Mouse (Mus musculus) olfactory bulb, adult 2 months (tissue): ENCODE data around the gene Get4.

Experiments
- CTCF ChIP-seq: fragments of 200-500 bp; IDR thresholded peaks from 2 replicates; pipeline ENCODE4 v1.5.1; 2012; ENCODE audit warnings: low read depth, mild to moderate bottlenecking, low read length, moderate library complexity; ENCODE audit not compliant: insufficient read depth
- POLR2A ChIP-seq: fragments of 200-500 bp; IDR thresholded peaks from 2 replicates; pipeline ENCODE4 v1.6.1; 2012; ENCODE audit warnings: mild to moderate bottlenecking, low read depth, low read length, moderate library complexity; ENCODE audit not compliant: insufficient read depth

DNA sequence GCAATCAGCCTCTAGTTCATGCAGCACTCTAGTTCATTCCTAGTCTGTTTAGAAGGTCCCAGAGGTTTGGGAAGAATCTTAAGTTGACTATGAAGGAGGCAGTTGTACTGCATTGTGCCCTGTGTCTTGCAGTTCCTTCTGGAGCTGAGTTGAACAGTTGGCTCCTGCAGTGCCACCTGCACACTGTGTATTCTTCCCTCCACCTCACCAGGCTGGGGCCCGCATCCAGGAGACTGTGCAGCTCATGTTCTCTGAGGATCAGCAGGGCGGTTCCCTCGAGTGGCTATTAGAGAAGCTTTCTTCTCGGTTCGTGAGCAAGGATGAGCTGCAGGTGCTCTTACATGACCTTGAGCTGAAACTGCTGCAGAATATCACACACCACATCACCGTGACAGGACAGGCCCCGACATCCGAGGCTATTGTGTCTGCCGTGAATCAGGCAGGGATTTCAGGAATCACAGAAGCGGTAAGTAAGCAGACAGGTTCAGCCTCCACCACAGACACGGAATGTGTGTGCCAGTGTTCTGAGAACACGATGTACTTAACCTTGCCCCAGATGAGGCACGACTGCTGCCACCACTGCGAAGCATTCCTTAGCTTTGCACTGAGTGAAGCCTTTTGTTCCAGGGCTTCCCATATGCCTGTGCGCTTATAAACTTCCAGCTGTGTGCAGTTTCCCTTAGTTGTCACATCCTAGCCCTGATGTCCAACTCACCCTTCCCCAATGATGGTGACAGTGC is 10.9 kb upstream of the Get4 start:
- TF ChIP-seq CTCF (no peak), POLR2A (no peak)
